Mouse (Mus musculus): Measurements from ENCODE around the gene Mindy2.

Gene Mindy2

DNA sequence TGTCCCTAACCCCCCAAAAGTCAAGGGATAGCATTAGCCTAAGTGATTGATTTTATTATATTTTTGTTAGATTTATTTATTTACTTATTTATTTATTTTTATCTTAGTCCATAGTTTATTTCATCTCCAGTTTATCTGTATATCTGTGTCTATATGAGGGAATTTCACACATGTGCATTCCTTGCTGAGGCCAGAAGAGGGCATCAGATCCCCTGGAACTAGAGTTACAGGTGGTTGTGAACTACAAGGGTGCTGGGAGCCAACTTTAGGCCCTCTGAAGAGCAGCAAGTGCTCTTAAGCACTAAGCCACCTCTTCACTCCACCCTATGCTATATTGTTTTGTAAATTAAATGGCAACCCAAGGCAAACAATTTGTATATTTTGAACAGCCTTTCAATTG, 11.1 kb upstream of the Mindy2 start:
- DNase-seq (ENCODE audit: low read depth, low spot score) = no peak

DNA sequence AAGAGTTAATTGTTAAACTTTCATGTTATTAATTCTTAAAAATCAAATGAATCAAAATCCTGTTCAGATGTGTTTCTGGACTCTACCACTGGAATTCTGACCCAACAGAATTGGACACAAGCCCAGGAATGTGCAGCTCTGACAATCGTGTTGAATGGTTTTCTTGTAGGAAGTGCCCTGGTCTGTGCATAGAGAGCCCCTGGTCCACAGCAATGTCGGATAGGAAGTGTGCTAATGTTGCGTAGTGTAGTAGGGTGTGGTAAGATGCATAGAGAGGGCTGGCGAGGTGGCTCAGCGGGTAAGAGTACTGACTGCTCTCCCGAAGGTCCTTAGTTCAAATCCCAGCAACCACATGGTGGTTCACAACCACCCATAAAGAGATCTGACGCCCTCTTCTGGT, 9.8 kb upstream of the Mindy2 start:
- no peak for DNase-seq (ENCODE audit: low read depth, low spot score)

DNA sequence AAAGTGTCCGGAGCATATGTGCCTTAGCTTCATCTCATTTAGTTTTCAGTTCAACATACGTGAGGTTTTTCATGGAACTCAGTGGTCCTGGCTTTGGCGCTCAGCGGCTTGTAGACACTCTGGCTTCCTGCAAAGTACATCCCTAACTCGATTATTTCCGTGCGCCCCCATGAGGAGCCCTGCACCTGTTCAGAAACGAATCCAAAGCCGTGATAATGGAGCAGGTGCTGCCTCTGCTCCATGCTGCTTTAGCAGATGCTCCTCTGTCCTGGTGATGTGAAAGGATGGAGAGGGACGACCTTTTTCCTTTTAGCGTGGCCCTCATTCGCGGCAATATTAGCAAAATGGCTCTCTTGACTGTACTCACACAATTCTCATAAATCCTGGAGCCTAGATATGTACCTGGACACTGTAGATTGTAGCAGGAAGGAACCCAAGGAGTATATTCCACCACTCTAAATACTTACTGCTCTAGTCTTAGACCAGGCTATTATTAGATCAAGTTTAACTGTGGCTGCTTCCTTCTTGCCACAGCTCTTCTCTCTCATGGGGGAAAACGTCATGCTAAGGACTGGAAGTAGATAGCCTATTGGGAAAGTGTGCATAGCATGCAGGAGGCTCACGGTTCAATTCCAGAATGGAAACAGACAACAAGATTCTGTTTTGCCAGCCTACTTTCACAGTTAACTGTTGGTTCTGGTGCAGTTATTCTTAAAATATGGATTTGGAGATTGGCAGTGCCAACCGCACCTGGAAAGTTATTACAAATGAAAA, 8.6 kb upstream of the Mindy2 start:
- no peak for DNase-seq (ENCODE audit: low read depth, low spot score)

- no peak for DNase-seq (ENCODE audit: low read depth, low spot score)
Measured at GRCm38 (mm10) chr9:70664847-70665246, 7.9 kb upstream of the Mindy2 start.

- no peak for DNase-seq (ENCODE audit: low read depth, low spot score)
Measured at GRCm38 (mm10) chr9:70658266-70658665, 1.3 kb upstream of the Mindy2 start.

DNA sequence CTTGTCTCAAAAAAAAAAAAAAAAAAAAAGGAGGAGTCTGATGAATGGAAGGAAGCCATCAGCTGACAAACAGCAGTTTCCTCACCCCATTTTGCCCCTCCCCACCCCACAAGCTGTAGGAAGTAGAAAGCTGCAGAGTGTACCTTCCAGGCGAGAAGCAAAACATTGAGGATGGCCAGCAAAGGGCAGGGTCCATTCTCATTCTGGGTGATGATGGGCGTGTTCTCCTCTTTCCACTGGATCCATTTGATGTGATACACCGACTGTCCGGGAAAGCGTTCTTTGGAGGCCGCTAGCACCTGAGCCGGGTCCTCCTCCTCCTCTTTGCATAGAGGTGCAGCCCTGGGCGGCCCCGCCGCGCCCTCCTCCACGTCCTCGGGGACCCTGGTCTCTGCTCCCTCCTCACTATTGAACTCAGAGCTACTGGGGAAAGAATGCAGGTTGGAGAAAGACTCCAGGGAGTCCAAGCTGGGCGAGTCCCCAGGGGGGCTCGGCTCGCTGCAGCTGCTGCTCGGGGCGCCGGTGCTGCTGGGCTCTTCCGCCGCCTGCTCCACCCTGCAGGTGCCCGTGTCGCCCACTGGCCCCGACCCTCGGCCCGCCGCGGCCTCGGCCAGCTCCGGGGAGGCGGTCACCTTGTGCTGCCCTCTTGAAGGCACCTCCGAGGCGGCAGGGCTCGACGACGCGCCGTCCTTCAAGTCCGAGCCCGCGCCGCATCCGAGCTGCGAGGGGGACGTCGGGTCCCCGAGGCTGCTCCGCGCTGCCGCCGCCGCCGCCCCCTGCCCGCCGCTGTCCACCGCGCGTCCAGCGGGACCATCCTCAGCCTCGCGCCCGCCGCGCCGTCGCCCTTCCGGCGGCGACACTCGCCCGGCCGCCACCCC, 605 bp downstream of the Mindy2 start, which contains the start of gene Gm10642:
Gm10642 (plus strand) TSS at position 122 of the 878 bp plus-strand sequence.
- no peak for DNase-seq (ENCODE audit: low read depth, low spot score)

GRCm38 (mm10) chr9:70655764-70656129, 1.2 kb downstream of the Mindy2 start:
- no peak for DNase-seq (ENCODE audit: low read depth, low spot score)

DNA sequence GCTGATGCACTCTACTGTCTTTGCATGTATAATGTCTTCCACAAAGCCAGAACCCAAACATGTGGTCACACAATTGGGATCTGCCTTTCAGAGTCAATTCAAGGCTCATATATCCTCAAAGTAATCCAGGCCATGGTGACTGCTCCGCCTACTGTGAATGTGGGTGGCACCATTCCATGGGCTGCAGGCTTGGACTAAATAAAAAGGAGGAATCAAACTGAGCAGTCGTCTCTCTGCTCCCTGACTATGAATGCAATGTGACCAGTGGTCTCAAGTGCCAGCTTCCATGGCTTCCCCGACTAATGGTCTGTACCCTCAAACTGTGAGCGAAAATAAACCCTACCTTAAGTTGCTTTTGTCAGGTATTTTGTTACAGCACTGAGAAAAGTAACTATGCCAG, 2.5 kb downstream of the Mindy2 start:
- DNase-seq (ENCODE audit: low read depth, low spot score) = no peak

GRCm38 (mm10) chr9:70653875-70654274, 3.1 kb downstream of the Mindy2 start:
- no peak for DNase-seq (ENCODE audit: low read depth, low spot score)

GRCm38 (mm10) chr9:70652221-70652620, 4.8 kb downstream of the Mindy2 start:
- DNase-seq (ENCODE audit: low read depth, low spot score) = no peak

DNA sequence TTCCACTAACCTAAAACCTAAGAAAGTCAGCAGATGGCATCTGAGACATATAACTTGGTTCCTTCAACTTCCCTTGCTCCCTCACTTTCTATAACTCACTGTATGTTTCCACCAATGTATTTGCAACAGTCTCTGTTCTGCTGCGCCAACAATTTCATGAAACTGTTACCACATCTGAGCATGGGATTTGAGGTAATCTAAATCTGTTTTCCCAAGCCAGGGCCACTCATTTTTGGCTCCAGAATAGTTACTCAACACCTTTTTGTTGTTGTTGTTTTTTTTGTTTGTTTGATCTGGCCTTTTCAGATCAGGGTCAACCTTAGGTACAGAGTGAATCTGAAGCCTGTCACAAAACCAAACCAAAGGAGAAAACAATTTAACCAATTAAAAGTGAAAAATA, 6.0 kb downstream of the Mindy2 start:
- no peak for DNase-seq (ENCODE audit: low read depth, low spot score)

GRCm38 (mm10) chr9:70650260-70650659, 6.7 kb downstream of the Mindy2 start:
- no peak for DNase-seq (ENCODE audit: low read depth, low spot score)

DNA sequence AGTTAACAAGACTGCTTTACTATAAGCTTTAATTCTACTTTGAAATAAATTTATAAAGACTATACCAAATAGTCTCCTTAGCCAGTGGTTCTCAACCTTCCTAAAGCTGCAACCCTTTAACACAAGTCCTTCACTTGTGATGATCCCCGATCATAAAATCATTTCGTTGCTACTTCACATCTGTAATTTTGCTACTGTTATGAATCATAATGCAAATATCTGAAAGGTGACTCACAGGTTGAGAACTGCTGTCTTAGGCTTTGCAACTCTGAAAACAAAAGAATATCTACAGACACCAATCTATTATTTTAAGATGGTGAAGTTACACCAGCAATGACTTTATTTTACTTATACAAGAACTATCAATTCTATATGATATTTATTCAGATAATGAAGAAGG, 20.2 kb downstream of the Mindy2 start:
- DNase-seq (ENCODE audit: low read depth, low spot score) = no peak

- DNase-seq (ENCODE audit: low read depth, low spot score) = no peak
Measured at GRCm38 (mm10) chr9:70631665-70632064, 25.3 kb downstream of the Mindy2 start.

GRCm38 (mm10) chr9:70629711-70630110, 27.3 kb downstream of the Mindy2 start:
- DNase-seq (ENCODE audit: low read depth, low spot score) = no peak

DNA sequence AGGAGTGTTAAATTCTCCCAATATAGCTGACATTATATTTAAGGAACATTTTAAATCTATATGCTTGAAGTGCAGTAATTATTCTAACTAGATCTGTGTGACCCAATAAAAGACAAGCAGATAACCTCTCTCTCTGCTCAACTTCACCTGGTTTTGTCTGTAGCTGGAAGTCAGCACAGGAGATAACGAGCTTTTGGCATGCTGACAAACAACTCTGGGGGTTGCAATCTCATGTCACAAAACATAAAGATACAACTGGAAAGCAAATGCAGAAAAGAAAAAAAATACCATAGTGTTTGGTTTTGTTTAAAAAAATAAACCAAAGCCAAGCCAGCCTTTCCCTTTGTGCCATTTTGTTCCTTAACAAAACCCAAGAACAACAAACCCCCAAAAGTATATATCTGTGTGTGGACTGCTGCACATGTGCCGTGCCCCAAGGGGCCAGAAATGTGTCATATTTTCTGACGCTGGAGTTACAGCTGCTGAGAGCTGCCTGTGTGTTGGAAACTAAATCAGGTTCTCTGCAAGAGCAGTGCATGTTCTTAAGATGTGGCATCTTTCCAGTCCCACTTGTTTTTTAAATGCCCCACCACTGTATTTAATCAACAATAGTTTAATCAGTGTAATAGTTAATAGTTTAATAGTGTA, 45.8 kb downstream of the Mindy2 start:
- no peak for DNase-seq (ENCODE audit: low read depth, low spot score)

GRCm38 (mm10) chr9:70602186-70602845, 54.7 kb downstream of the Mindy2 start:
- no peak for DNase-seq (ENCODE audit: low read depth, low spot score)

DNA sequence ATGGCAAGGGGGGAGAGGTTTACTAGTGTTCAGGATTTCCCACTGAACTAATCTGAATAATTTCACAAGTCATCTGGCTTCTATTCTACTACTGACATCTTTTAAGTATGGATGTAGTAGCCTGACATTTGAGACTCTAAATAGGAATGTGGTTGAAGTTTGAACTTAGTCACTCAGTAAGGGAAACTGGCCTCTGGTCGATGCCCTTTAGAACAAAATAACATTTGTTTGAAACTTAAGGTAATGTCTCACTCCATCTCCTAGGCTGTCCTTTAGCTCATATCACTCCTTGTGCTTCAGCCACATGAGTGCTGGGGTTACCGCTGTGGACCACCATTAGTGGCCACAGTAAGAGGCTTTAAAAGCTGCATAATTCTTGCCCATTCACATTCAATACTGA, 58.7 kb downstream of the Mindy2 start:
- no peak for DNase-seq (ENCODE audit: low read depth, low spot score)

DNA sequence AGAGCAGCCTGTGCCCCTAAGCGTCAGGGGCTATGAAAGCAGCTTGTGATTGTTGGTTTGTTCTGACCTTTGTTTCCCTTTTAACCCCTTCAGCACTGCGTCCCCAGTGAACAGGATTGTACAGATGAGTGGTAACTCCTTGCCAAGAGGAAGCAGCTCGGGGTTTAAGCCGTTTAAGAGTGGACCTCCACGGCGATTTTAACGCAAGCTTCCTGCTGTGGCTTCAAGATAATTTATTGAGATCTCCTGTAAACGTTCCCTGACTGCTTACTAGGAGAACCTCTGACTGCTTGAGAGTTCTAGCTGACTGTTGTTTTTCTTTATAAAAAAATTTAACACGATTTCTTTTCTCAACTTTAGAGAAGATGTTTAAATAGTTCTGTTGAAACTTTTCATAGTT, 65.5 kb downstream of the Mindy2 start:
- DNase-seq (ENCODE audit: low read depth, low spot score) = no peak

GRCm38 (mm10) chr9:70590775-70591174, 66.2 kb downstream of the Mindy2 start:
- DNase-seq (ENCODE audit: low read depth, low spot score) = no peak

DNA sequence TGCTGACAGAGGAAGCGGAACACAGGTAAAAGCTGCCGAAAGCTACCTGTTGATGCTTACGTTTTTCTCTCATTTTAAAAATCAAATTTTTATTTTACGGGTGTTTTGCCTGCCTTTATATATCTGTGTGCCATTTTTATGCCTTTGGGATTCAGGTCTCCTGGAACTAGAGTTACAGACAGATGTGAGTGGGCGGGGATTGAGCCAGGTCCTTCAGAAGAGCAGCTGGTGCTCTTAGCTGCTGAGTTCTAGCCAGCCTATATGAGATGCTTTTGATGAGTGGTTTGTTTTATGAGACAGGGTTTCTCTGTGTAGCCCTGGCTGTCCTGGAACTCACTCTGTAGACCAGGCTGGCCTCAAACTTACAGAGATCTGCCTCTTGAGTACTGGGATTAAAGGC, 69.8 kb downstream of the Mindy2 start:
- no peak for DNase-seq (ENCODE audit: low read depth, low spot score)

- DNase-seq (ENCODE audit: low read depth, low spot score) = no peak
Measured at GRCm38 (mm10) chr9:70585172-70585571, 71.8 kb downstream of the Mindy2 start.

All from retina, adult 2 months (tissue).